Mouse (Mus musculus): ENCODE measurements at regions not wholly inside any gene's neighbourhood (a gene's known extent, or its start where the extent isn't known, plus 50 kb on each side); places are given as distances from the start of the nearest gene placed in this dataset.

DNA sequence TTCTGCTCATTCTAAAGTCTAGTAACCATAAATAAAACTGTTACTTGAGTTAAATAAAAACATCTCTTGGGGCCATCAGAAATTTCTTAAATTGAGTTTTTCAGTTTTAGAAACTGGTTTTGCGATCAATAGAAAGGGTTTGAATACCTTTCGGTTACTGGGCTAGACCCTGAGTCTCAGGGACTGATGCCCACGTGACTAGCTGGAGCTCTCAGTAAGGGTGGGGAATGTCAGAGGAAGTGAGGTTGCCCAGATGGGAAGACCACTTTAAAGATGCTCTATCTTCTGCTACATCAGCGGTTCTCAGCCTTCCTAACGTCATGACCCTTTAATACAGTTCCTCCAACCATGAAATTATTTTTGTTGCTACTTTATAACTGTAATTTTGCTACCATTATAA is 56.7 kb upstream of the Osbpl8 start:
- TF ChIP-seq CTCF (IDR thresholded peaks at IDR 0.05; ENCODE audit: extremely low read depth, insufficient read depth, low read length) = no peak
- TF ChIP-seq POLR2A (IDR thresholded peaks at IDR 0.05; ENCODE audit: extremely low read depth, insufficient read depth, low read length) = no peak
